Mouse (Mus musculus) frontal cortex, postnatal 25 days (tissue): ENCODE measurements around the gene Pnliprp2.

Experiments
- DNase-seq, 2 experiments: peaks; one replicate each; pipeline ENCODE4 v3.0.0; 2022; ENCODE audit warnings: low spot score in 2 of 2

Gene Pnliprp2

DNA sequence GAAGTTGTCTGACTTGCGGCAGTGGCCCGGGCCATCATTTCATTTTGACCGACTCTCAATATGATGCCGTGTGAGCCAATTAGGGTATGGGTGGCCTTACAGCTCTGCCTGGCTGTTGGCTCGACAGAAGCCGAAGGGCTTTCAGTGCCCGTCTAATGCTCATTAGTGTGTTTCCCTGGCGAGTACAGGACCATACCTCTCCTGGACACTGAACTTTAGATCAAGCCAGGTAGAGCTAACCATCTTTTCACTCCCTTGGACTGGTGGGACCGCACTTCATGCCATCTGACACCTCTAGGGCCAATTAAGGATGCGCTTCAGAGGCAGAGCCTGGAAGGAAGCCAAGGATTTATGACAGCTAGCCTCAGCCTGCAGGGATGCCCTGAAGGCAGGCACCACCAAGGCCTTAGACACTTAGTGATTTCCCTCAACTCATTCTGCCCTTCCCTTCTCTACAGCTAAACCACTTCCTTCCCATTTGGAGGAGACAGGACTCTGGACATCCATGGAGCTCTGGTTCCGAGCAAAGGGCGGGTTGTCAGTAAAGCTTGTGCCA lies 35.7 kb downstream of the Pnliprp2 start:
- no peak for DNase-seq

DNA sequence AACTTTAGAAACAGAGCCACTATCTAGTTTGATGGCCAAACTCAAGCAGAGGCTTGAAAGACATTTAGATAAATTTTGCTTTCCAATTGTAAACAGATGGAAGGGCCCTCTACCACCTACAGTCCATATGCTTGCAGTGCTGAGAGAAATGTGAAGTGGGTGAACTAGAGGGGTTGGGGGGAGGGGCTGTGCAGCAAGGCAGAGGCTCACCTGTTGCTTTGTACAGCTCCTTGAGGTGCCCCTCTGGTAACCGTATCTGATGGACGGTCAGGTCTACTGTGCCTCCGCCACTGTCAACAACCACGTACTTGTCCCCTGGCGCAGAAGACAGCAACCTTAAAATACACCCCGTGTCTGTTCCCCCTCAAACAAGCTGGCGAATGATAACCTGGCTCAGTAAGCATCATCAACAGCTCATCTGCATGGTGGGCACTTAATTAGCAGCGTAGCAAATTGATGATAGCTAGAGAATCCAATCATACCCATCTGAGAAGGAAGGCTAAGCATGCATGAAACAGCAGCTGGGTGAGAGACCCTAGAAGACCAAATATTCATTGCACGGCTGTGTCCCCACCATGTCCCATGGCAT lies 45.8 kb downstream of the Pnliprp2 start:
- DNase-seq = peak in 1 of 2 experiments; percentile 27

GRCm38 (mm10) chr19:58806364-58806763 lies 46.8 kb downstream of the Pnliprp2 start:
- peak; percentile 62 to 69 for DNase-seq

- DNase-seq = no peak
Observed at GRCm38 (mm10) chr19:58808864-58809263, 49.3 kb downstream of the Pnliprp2 start.

DNA sequence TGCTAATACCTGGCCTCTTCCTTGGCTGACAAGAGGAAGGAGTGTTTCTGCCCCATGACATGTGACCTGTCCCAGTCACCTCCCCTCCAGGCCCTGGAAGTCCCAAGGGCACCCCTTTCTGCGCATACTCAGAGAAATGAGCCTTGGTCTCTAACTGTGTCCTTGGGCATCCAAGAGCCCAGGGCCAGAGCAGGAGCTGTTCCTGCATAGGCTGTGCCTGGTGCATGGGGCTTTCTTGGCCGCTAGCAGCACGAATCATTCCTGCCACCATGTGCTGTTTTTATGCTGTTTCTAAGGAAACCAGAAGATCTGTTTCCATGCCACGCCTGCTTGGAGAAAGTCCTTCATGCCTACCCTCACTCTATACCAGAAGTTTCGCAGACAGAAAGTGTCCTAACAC lies 51.0 kb downstream of the Pnliprp2 start:
- DNase-seq = no peak

DNA sequence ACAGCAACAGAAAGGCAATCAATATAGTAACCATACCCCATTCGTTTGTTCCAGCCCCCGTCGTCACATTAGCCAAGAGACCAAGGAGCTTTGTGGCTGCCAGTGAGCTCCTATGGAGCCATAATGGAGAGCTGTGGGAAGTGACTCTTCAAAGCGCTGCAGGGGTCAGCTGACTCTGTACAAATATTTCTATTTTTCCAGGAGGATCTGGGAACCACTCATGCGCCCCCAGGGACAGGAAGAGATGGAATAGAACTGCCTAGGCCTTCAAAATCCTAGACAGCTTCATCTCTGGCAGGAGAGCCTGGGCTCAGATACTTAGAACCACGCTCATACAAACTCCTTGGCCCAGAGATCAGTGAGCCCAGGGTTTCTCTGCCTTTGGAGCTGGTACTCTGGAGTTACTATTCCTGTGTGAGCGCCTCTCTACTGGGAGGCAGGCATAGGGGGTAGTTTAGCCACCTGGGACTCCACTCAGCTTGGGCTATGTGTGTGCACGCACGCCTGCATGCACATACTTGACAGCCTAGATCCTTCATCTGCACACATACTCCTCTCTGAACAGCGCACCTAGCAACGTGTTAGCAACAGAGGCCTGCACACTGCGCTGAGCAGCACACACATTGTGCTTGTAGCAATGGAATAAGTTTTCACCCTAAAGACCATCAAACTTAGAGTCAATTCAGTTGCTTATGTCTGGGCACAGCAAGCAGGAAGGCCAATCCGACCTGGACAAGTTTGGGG lies 55.8 kb downstream of the Pnliprp2 start:
- DNase-seq = no peak

- peak in 1 of 2 experiments; percentile 57 for DNase-seq
Observed at GRCm38 (mm10) chr19:58816453-58817041, 57.0 kb downstream of the Pnliprp2 start.

- DNase-seq = no peak
Observed at GRCm38 (mm10) chr19:58817398-58817797, 57.9 kb downstream of the Pnliprp2 start.

DNA sequence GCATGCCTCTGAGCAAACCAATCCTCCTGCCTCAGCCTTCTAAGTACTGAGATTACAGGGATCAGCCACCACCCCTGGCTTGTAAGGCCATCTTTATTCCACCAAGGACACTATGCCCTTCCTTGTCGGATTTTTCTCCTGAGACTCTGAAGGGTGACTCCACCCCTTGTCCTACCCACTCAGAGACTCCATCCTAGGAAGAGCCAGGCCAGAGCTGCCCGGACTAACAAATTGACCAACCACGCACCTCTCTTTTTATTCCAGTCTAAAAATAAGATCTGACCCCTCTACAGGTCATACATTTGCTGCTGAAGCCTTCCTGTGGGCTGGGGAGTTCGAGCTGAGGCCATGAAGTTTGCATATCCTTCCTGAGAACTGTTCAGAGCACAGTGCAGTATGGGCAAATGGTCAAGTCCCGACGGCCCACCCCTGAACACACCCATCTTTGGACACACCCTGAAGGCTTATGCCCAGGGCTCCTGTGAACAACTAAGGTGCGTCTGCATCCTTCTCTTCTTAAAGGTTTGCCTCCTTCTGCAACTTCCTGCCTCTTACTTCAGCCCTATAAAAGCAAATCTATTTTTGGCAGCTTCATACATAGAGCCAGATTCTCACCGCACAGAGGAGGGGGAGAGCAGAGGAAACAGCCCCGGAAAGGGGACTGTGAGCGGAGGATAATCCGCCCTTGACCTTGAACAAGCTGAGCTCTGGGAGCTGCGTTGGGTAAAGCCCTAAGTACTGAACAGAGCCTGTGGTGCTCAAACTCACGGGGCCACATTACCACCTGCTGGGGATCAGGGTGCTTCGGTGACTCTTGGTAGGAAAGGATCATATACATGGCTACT lies 59.3 kb downstream of the Pnliprp2 start:
- no peak for DNase-seq

GRCm38 (mm10) chr19:58822454-58823200 lies 63.1 kb downstream of the Pnliprp2 start:
- DNase-seq = peak; percentile 62 to 66

GRCm38 (mm10) chr19:58823301-58823700 lies 63.8 kb downstream of the Pnliprp2 start:
- no peak for DNase-seq

DNA sequence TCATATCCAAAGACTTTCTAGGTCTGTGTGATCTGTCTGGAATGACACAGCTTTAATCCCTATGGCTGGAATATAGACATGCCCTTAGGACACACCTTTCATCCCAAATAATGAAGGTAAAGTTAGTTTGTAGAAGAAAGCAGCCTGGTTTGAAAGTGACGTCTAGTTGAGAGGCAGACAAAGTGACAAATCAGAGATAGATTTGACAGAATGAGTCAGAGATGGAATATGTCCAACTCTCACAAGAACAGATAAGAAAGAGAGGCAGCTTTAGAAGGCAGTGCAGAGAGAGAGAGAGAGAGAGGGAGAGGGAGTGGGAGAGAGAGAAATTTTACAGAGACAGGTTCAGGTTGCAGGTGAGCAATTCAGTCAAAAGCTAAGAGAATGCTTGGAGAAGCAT lies 64.8 kb downstream of the Pnliprp2 start:
- no peak for DNase-seq
